Mouse (Mus musculus) heart, embryonic 11.5 days (tissue): ENCODE data around the gene Coq2. TPM values are rescaled to one million over a fixed set of nuclear protein-coding genes. Genes with fewer than 3 reads are reported as not detected.

Source experiments
- ATAC-seq: fragments of 200-750 bp; cut with Nextera tagmentation; replicated peaks from 2 replicates; pipeline ENCODE4 v1.8.0; 2017; ENCODE audit warnings: moderate library complexity; ENCODE audit not compliant: insufficient number of reproducible peaks, low FRiP score, low TSS enrichment
- H3K27ac ChIP-seq: fragments of 300-500 bp; sonication (generic); 2 replicates; pipeline ENCODE4 v1.5.1; 2014; ENCODE audit warnings: mild to moderate bottlenecking, low read depth, low read length
- H3K27me3 ChIP-seq: fragments of 300-500 bp; sonication (generic); 2 replicates; pipeline ENCODE4 v1.6.1; 2014; ENCODE audit warnings: mild to moderate bottlenecking, low read length, mixed read lengths; ENCODE audit not compliant: control insufficient read depth, insufficient read depth
- H3K36me3 ChIP-seq: fragments of 300-500 bp; sonication (generic); 2 replicates; pipeline ENCODE4 v1.6.1; 2014; ENCODE audit warnings: mild to moderate bottlenecking, low read length, moderate library complexity, mixed read lengths; ENCODE audit not compliant: control insufficient read depth, insufficient read depth
- H3K4me1 ChIP-seq: fragments of 300-500 bp; sonication (generic); 2 replicates; pipeline ENCODE4 v1.6.1; 2014; ENCODE audit warnings: low read length; ENCODE audit not compliant: control insufficient read depth, insufficient read depth
- H3K4me2 ChIP-seq: fragments of 300-500 bp; sonication (generic); 2 replicates; pipeline ENCODE4 v1.6.1; 2014; ENCODE audit warnings: mild to moderate bottlenecking, moderate library complexity
- H3K4me3 ChIP-seq: fragments of 300-500 bp; sonication (generic); 2 replicates; pipeline ENCODE4 v1.5.1; 2014; ENCODE audit warnings: low read depth, low read length
- H3K9ac ChIP-seq: fragments of 300-500 bp; sonication (generic); 2 replicates; pipeline ENCODE4 v1.6.1; 2014; ENCODE audit warnings: mild to moderate bottlenecking, low read depth, low read length, moderate library complexity
- H3K9me3 ChIP-seq: fragments of 300-500 bp; sonication (generic); replicated peaks from 2 replicates; pipeline ENCODE4 v1.6.1; 2016; ENCODE audit warnings: low read length; ENCODE audit not compliant: control insufficient read depth
- WGBS: fragments of 180-500 bp; shearing (Covaris S2); extraction: QIAGEN DNeasy Blood & Tissue Kit; methylation state at CpG from one replicate; pipeline ENCODE4 v1.1.7; 2014; ENCODE audit not compliant: insufficient replicate concordance; 5-methylcytosine and 5-hydroxymethylcytosine counted together
- polyA plus RNA-seq: library from polyadenylated mRNA; unstranded; fragments of >200 nt; fragmentation: Nextera tagmentation; extraction: Ambion mirVana; gene quantifications from 2 replicates; pipeline ENCODE4 v1.2.1, GENCODE M21; 2014

The Coq2 gene
- 64.3 and 70.8 TPM in 2 replicates for polyA plus RNA-seq

DNA sequence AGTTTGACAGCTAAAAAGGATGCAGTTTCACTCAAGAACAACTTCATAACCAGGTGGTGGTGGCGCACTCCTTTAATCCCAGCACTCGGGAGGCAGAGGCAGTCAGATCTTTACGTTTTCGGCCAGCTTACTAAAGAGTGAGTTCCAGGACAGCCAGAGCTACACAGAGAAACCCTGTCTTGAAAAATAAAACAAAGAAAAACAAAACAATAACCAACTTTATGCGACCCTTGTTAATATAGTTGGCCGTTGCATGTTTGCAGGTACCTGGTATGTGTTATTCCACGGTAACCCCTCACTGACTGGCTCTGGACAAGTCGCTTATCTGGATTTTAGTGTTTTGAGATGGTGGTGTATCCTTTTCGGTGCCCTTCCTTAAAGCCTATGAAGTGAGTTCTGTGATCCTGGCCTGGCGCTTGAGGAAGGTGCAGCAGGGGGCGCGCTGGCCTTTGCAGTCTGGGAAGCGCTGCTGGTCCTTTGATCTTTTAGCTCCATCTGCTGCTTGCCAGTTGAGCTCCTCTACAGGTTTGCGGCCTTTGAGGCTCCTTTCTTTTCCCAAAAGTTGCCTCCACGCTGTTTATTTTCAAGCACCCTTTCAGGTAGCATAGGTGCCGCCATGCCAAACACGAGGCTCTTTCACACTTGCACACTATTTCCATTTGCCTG lies at the start of gene Coq2:
TSS of gene Coq2 (minus strand) at position 430 of the 666 bp plus-strand sequence.
- H3K4me2 ChIP-seq: peak within 1 kb of the TSS; percentile 76
- 10% methylated on average over 17 of the region's 17 CpGs for WGBS
- peak within 1 kb of the TSS; percentile 92 for H3K9ac ChIP-seq
- H3K9me3 ChIP-seq: no peaks in the 10 kb centered on the region
- H3K4me3 ChIP-seq: peak within 1 kb of the TSS; percentile 76
- H3K36me3 ChIP-seq: no peaks in the 10 kb centered on the region
- no peaks in the 10 kb centered on the region for H3K4me1 ChIP-seq
- ATAC-seq: peak; percentile 65
- peak within 1 kb of the TSS; percentile 35; the same call in 1 of the 2 replicates for H3K27ac ChIP-seq
- H3K27me3 ChIP-seq: no peaks in the 10 kb centered on the region

- H3K4me3 ChIP-seq: peak within 1 kb of the TSS; percentile 57
- peaks cover 25% of the 10 kb centered on the region for H3K27me3 ChIP-seq
- H3K9me3 ChIP-seq: peaks cover 3% of the 10 kb centered on the region
- peak within 1 kb of the TSS; percentile 97 for H3K4me2 ChIP-seq
- peak within 1 kb of the TSS; percentile 58; the same call in 1 of the 2 replicates for H3K9ac ChIP-seq
- H3K36me3 ChIP-seq: no peaks in the 10 kb centered on the region
- no peaks in the 10 kb centered on the region for H3K4me1 ChIP-seq
- no peak within 1 kb of the TSS for H3K27ac ChIP-seq
- WGBS: under 1% methylated on average over 51 of the region's 56 CpGs
- 0 out of 2 replicates have a peak, but pooled peaks have one; percentile 46 for ATAC-seq
Measured at GRCm38 (mm10) chr5:100719235-100720088, 44.5 kb upstream of the Coq2 start, which contains the start of gene Hpse. Gene Hpse, minus strand, starts transcription at chr5:100719716.

- H3K4me2 ChIP-seq: no peak overlapping the region
- H3K27ac ChIP-seq: no peak overlapping the region
- no peaks in the 10 kb centered on the region for H3K9me3 ChIP-seq
- no peak overlapping the region for H3K4me3 ChIP-seq
- H3K9ac ChIP-seq: no peak overlapping the region
- H3K4me1 ChIP-seq: no peaks in the 10 kb centered on the region
- WGBS: 92% methylated on average over 15 of the region's 15 CpGs
- peaks cover 23% of the 10 kb centered on the region for H3K27me3 ChIP-seq
- ATAC-seq: no peak
- no peaks in the 10 kb centered on the region for H3K36me3 ChIP-seq
Measured at GRCm38 (mm10) chr5:100716762-100717161, 41.8 kb upstream of the Coq2 start.

DNA sequence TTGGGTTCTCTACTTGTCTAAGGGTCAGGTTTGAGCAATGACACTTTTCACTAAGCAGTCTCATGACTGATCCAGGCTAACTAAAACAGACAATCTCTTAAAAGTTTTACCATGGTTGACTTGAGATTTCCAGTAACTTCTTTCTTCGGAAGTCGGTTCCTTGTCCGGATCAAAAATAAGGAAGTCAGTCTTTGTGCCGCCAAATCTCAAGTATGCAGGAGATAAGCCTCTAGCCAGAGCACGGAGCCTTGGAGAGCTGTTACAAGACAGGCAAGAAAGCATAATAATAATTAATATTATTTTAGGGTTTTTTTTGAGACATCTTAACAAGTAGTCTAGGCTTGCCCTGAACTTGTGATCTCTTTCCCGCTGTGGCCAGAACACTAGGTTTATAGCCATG lies 36.3 kb upstream of the Coq2 start:
- no peaks in the 10 kb centered on the region for H3K36me3 ChIP-seq
- no peak for ATAC-seq
- H3K4me1 ChIP-seq: no peaks in the 10 kb centered on the region
- no peaks in the 10 kb centered on the region for H3K9me3 ChIP-seq
- H3K9ac ChIP-seq: no peak overlapping the region
- WGBS: 61% methylated on average over 6 of the region's 6 CpGs
- no peaks in the 10 kb centered on the region for H3K27me3 ChIP-seq
- no peak overlapping the region for H3K4me2 ChIP-seq
- H3K4me3 ChIP-seq: no peak overlapping the region
- no peak overlapping the region for H3K27ac ChIP-seq

DNA sequence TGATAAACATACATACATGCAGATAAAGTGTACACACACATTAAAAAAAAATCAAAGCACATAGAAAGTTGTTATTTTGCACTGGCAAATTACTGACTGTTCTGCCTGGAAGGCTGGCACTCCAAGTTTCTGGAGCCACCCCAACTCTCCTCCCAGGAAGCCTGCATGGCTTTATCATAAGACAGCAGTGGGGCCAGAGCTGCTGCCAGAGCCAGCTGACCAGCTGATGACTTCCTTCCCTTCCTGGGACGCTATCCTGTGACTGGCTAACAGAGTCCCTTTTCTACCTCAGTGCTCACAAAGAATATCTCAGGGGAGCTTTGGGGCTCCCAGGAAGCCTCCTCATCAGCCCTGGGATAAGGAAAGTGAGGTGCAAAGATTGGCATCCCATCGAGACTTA lies 35.1 kb upstream of the Coq2 start:
- H3K4me1 ChIP-seq: no peaks in the 10 kb centered on the region
- ATAC-seq: no peak
- no peak overlapping the region for H3K27ac ChIP-seq
- WGBS: 45% methylated on average over 2 of the region's 2 CpGs
- H3K27me3 ChIP-seq: no peaks in the 10 kb centered on the region
- H3K9ac ChIP-seq: no peak overlapping the region
- no peaks in the 10 kb centered on the region for H3K36me3 ChIP-seq
- no peak overlapping the region for H3K4me3 ChIP-seq
- no peak overlapping the region for H3K4me2 ChIP-seq
- no peaks in the 10 kb centered on the region for H3K9me3 ChIP-seq

- H3K9ac ChIP-seq: no peak overlapping the region
- no peak overlapping the region for H3K4me2 ChIP-seq
- no peak overlapping the region for H3K27ac ChIP-seq
- no peak for ATAC-seq
- H3K4me1 ChIP-seq: no peaks in the 10 kb centered on the region
- H3K27me3 ChIP-seq: no peaks in the 10 kb centered on the region
- H3K9me3 ChIP-seq: no peaks in the 10 kb centered on the region
- H3K4me3 ChIP-seq: no peak overlapping the region
- 83% methylated on average over 6 of the region's 6 CpGs for WGBS
- no peaks in the 10 kb centered on the region for H3K36me3 ChIP-seq
Measured at GRCm38 (mm10) chr5:100709035-100709434, 34.1 kb upstream of the Coq2 start.

GRCm38 (mm10) chr5:100706675-100707074 lies 31.7 kb upstream of the Coq2 start:
- Histone ChIP-seq H3K4me3 (no peak overlapping the region), H3K27me3 (no peaks in the 10 kb centered on the region), H3K27ac (no peak overlapping the region), H3K9me3 (no peaks in the 10 kb centered on the region), H3K9ac (no peak overlapping the region), H3K36me3 (no peaks in the 10 kb centered on the region), H3K4me2 (no peak overlapping the region), H3K4me1 (no peaks in the 10 kb centered on the region)
- 63% methylated on average over 8 of the region's 8 CpGs for whole genome bisulfite sequencing
- ATAC-seq: no peak

DNA sequence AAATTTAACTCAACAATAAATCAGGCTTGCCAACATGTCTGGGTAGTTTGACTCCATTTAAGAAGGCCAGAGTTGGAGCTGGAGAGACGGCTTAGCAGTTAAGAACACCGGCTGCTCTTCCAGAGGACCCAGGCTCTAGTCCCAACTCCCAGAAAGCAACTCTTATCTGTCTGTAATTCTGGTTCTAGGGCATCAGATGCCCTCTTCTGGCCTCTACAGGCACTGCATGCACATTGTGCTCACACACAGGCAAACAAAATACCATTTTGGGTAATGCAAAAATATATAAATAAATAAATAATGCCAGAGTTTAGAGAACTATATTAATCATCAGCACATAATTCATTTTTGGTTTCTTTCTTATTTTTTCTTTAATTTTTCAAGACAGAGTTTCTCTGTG lies 29.3 kb upstream of the Coq2 start:
- H3K4me2 ChIP-seq: no peak overlapping the region
- no peak overlapping the region for H3K27ac ChIP-seq
- no peak for ATAC-seq
- no peak overlapping the region for H3K4me3 ChIP-seq
- no peak overlapping the region for H3K9ac ChIP-seq
- no peaks in the 10 kb centered on the region for H3K36me3 ChIP-seq
- no peaks in the 10 kb centered on the region for H3K4me1 ChIP-seq
- H3K9me3 ChIP-seq: no peaks in the 10 kb centered on the region
- H3K27me3 ChIP-seq: no peaks in the 10 kb centered on the region
- WGBS: 95% methylated on average over 2 of the region's 2 CpGs
